Mouse (Mus musculus): Measurements from ENCODE around the gene Gm49355. TPM values are rescaled to one million over a fixed set of nuclear protein-coding genes. Genes with fewer than 3 reads are reported as not detected.

The Gm49355 gene
- total and polyA plus RNA-seq, 3 experiments: 0.08 to 0.26 (median 0.23) TPM

DNA sequence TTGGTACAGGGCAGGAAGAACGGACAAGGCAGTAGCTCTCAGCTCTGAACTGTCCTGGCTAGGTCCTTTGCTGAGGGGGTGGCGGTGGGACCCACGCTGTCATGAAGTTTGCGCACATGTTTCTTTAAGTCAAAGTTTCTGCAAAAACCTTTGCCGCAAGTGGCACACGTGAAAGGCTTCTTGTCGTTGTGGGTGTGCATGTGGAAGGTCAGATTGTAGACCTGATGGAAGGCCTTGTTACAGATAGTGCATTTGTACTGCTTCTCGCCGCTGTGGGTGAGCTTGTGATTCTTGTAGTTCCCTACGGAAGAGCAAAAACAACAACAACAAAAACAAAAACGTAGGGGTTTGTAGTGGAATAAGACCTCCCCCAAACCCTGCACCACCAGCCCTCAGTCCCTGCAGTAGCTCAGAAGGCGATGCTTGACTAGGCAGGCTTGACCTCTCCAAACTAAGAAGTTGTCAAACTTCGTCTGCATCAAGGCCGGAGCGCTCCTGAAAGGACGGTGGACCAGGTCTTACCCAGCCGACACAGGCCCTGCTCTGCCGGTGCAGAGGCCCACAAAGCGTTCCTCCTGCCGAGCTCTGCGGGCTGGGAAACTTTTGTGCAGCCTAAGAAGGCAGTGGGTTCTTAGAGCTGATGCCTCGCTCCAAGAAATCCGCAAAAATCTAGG, 58.8 kb downstream of the Gm49355 start:
- TF ChIP-seq RCOR1 (conservative IDR thresholded peaks at IDR 0.05; ENCODE audit: low read depth, low read length): no peak
- H3K27me3 ChIP-seq (replicated peaks): no peaks in the 10 kb centered on the region
- no peak overlapping the region for H3K4me3 ChIP-seq (replicated peaks in 1 of 3; ENCODE audit: low read depth in 2 of 3, low read length in 2 of 3, poor library complexity in 1 of 3)
- H3K4me2 ChIP-seq (ENCODE audit: insufficient read depth, low read depth, poor library complexity, severe bottlenecking): no peak overlapping the region
- DNase-seq (ENCODE audit: extremely low read depth): no peak
- no peaks in the 10 kb centered on the region for H3K79me2 ChIP-seq (replicated peaks; ENCODE audit: control insufficient read depth, extremely low read depth, insufficient read depth, poor library complexity, severe bottlenecking)
- H3K9me3 ChIP-seq (replicated peaks; ENCODE audit: low read length): peaks cover 22% of the 10 kb centered on the region
- in situ Hi-C loops (cut with MboI; ENCODE audit: low pct_ligation_motif_present, low pct_unique_long_range_greater_than_20kb, low sequenced_read_pairs): no loop called here
- H3K27ac ChIP-seq (ENCODE audit: insufficient read depth, low read depth): no peak overlapping the region
- no peak overlapping the region for H3K9ac ChIP-seq (ENCODE audit: insufficient read depth, low read depth)
- dilution Hi-C loops (cut with MboI; ENCODE audit: extremely low pct_ligation_motif_present, extremely low pct_unique_long_range_greater_than_20kb, low sequenced_read_pairs): no loop called here
- H3K36me3 ChIP-seq (replicated peaks in 1 of 2; ENCODE audit: control insufficient read depth in 1 of 2, insufficient read depth in 1 of 2, low read length in 1 of 2): no peaks in the 10 kb centered on the region
- no peaks in the 10 kb centered on the region for H3K4me1 ChIP-seq (ENCODE audit: control insufficient read depth in 1 of 2, insufficient read depth in 2 of 2)

GRCm38 (mm10) chr14:12343451-12343941, 59.7 kb downstream of the Gm49355 start:
- no peak overlapping the region for H3K4me2 ChIP-seq (ENCODE audit: insufficient read depth, low read depth, poor library complexity, severe bottlenecking)
- no peak overlapping the region for H3K9ac ChIP-seq (ENCODE audit: insufficient read depth, low read depth)
- dilution Hi-C loops (cut with MboI; ENCODE audit: extremely low pct_ligation_motif_present, extremely low pct_unique_long_range_greater_than_20kb, low sequenced_read_pairs): no loop called here
- H3K4me3 ChIP-seq (replicated peaks in 1 of 3; ENCODE audit: low read depth in 2 of 3, low read length in 2 of 3, poor library complexity in 1 of 3): no peak overlapping the region
- in situ Hi-C loops (cut with MboI; ENCODE audit: low pct_ligation_motif_present, low pct_unique_long_range_greater_than_20kb, low sequenced_read_pairs): no loop called here
- no peak for TF ChIP-seq POLR2AphosphoS2 (IDR thresholded peaks at IDR 0.05; ENCODE audit: low read depth, low read length)
- no peak overlapping the region for H3K27ac ChIP-seq (ENCODE audit: insufficient read depth, low read depth)
- H3K79me2 ChIP-seq (replicated peaks; ENCODE audit: control insufficient read depth, extremely low read depth, insufficient read depth, poor library complexity, severe bottlenecking): no peaks in the 10 kb centered on the region
- peaks cover 22% of the 10 kb centered on the region for H3K9me3 ChIP-seq (replicated peaks; ENCODE audit: low read length)
- DNase-seq (ENCODE audit: extremely low read depth): no peak
- H3K4me1 ChIP-seq (ENCODE audit: control insufficient read depth in 1 of 2, insufficient read depth in 2 of 2): no peaks in the 10 kb centered on the region
- H3K27me3 ChIP-seq (replicated peaks): no peaks in the 10 kb centered on the region
- H3K36me3 ChIP-seq (replicated peaks in 1 of 2; ENCODE audit: control insufficient read depth in 1 of 2, insufficient read depth in 1 of 2, low read length in 1 of 2): no peaks in the 10 kb centered on the region

DNA sequence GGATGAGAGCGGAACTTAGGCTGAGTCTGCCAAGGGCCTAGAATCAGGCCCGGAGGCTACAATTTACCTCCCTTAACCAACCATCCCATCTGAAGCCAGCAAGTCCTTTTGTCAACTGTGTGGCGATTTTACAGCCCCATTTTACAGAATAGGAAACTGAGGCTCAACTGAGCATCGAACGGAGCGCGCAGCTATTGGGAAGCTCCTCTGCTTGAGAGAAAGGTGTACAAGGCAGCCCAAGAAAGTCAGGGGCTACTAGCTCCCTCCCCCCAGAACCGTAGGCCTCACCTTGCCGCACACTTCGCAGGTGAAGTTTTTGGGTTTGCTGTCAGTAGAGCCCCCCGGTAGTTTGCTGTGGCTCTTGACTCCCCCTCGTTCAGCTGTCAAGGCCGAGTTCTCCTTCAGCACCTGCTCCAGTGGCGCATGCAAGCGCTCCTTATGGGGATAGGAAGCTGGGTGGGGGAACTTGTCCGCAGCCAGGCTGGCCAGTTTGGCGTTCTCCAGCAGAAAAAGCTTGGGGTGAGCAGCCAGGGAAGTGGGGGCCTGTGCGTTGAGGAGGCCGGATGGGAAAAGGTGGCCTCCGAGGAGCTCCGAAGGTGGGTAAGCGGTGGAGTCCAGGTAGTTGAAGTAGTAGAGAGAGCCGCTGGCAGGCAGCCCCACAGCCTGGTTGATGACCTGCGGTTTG, 60.4 kb downstream of the Gm49355 start:
- no peaks in the 10 kb centered on the region for H3K79me2 ChIP-seq (replicated peaks; ENCODE audit: control insufficient read depth, extremely low read depth, insufficient read depth, poor library complexity, severe bottlenecking)
- H3K4me2 ChIP-seq (ENCODE audit: insufficient read depth, low read depth, poor library complexity, severe bottlenecking): no peak overlapping the region
- H3K4me1 ChIP-seq (ENCODE audit: control insufficient read depth in 1 of 2, insufficient read depth in 2 of 2): no peaks in the 10 kb centered on the region
- dilution Hi-C loops (cut with MboI; ENCODE audit: extremely low pct_ligation_motif_present, extremely low pct_unique_long_range_greater_than_20kb, low sequenced_read_pairs): no loop called here
- H3K9ac ChIP-seq (ENCODE audit: insufficient read depth, low read depth): no peak overlapping the region
- H3K9me3 ChIP-seq (replicated peaks; ENCODE audit: low read length): peaks cover 22% of the 10 kb centered on the region
- DNase-seq (ENCODE audit: extremely low read depth): no peak
- no peaks in the 10 kb centered on the region for H3K27me3 ChIP-seq (replicated peaks)
- H3K4me3 ChIP-seq (replicated peaks in 1 of 3; ENCODE audit: low read depth in 2 of 3, low read length in 2 of 3, poor library complexity in 1 of 3): no peak overlapping the region
- TF ChIP-seq ZKSCAN1 (IDR thresholded peaks at IDR 0.05; ENCODE audit: borderline replicate concordance, low read depth, low read length) (no peak), HCFC1 (IDR thresholded peaks at IDR 0.05; ENCODE audit: low read depth, low read length) (no peak), ETS1 (conservative IDR thresholded peaks at IDR 0.05; ENCODE audit: low read depth, low read length) (no peak), POLR2AphosphoS2 (IDR thresholded peaks at IDR 0.05; ENCODE audit: low read depth, low read length) (no peak)
- H3K36me3 ChIP-seq (replicated peaks in 1 of 2; ENCODE audit: control insufficient read depth in 1 of 2, insufficient read depth in 1 of 2, low read length in 1 of 2): no peaks in the 10 kb centered on the region
- H3K27ac ChIP-seq (ENCODE audit: insufficient read depth, low read depth): no peak overlapping the region
- in situ Hi-C loops (cut with MboI; ENCODE audit: low pct_ligation_motif_present, low pct_unique_long_range_greater_than_20kb, low sequenced_read_pairs): no loop called here
